Mouse (Mus musculus): ENCODE data around the gene Gpr18. TPM values are rescaled to one million over a fixed set of nuclear protein-coding genes. Genes with fewer than 3 reads are reported as not detected.
A peak's percentile ranks its signal among the peaks of the same experiment; 100 is the strongest.

The Gpr18 gene
- not detected for total RNA-seq (2021)

DNA sequence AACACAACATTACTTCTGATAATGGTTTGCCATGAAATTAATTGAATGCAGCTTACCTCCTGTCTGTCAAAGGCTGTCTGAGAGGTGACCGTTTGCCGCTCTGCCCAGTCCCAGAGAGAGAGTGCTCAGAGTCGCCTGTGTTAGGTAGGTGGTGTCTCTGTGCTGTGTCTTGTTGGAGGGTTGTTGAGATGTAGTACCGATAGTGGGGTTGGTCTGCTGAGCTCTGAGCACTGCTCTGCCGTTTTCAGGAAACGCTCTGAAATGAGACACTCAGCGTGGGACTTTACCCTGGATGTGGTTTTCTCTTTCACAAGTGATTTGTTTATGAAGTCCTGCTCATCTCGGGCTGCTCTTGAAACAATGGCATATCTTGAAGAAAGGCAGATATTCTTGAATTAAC is at the start of gene Gpr18:
Gpr18 (minus strand) TSS at position 161 of the 400 bp plus-strand sequence.
- no peak for DNase-seq

GRCm38 (mm10) chr14:121964990-121965389 is 49.4 kb upstream of the Gpr18 start, which contains the start of gene Gpr183:
Gpr183 (minus strand) TSS chr14:121965195.
- peak; percentile 29 for DNase-seq

DNA sequence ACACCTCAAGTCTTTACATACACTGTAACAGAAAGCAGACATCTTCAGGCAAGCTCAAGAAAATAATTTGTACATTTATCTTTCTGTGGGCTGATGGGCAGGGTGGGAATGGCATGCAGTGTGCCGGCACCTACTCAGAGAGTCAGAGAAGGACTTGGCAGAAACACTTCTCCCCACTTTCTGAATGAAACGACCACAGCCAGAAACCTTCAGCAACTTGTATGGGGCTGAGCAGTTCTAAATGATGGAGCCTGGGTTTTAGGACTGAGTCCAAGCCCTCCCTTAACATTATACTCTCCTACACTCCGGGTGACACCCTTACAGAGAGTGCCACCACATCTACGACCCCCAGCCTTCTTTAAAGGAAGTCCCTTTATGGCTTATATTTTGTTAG is 48.4 kb upstream of the Gpr18 start:
- DNase-seq = no peak

GRCm38 (mm10) chr14:121963251-121963941 is 47.8 kb upstream of the Gpr18 start:
- no peak for DNase-seq

- DNase-seq = no peak
Measured at GRCm38 (mm10) chr14:121962128-121962890, 46.7 kb upstream of the Gpr18 start.

- DNase-seq = no peak
Measured at GRCm38 (mm10) chr14:121961496-121962127, 46.0 kb upstream of the Gpr18 start.

DNA sequence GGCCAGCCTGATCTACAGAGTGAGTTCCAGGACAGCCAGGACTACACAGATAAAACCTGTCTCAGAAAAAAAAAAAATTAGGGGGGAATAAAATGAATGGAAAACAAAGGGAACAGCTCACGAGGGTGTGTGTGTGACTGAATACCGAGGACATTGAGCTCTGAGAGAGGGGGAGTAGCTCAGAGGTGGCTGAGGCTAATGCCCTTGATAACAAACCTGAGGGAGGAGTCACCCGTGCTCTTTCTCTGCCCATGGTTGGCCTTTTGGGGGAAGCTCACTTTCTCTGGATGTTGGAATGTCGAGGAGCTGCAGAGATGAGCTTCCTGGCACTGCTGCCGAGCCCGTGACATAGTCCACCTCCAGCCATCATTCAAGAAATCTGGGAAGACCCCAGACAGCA is 45.4 kb upstream of the Gpr18 start:
- no peak for DNase-seq

DNA sequence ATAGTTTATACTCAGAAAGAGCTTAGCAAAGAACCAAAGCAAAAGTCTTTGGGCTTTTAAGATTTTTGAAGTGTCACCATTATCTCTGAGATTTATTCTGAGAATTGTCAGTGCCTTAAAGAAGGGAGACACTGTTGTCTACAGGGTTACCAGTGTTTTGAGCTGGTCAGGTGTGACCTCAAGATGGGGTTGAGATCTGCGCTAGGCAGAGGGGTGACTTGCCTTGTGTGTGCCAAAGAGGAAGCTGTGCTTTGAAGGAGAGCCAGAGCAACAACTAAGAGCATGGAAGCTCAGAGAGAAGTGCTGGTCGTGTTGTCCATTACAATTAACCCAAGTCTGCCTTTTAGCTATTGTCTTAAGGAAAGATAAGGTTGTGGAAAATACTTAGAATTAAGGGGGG is 45.0 kb upstream of the Gpr18 start:
- DNase-seq = no peak

GRCm38 (mm10) chr14:121960031-121960430 is 44.5 kb upstream of the Gpr18 start:
- DNase-seq = no peak

DNA sequence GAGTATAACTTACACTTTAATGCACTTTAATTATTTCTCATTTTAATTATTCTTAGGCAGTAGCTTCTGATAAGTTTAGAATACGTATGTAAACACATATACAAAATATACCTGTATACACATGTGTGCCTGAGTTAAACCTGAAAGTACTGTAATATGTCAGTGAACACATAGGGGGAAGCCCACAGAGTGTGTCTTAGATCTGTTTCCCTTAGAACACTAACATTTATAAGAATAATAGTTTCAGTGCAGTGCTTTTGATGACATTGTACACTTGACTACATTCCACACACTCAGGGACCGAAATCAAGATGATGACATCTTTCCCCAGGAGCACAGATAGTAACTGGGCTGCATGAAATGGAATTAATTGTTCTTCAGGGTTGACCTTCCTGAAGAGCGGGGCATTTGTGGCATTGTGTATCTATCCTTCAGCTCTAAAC is 44.0 kb upstream of the Gpr18 start:
- DNase-seq = no peak

- no peak for DNase-seq
Measured at GRCm38 (mm10) chr14:121958751-121959537, 43.4 kb upstream of the Gpr18 start.

DNA sequence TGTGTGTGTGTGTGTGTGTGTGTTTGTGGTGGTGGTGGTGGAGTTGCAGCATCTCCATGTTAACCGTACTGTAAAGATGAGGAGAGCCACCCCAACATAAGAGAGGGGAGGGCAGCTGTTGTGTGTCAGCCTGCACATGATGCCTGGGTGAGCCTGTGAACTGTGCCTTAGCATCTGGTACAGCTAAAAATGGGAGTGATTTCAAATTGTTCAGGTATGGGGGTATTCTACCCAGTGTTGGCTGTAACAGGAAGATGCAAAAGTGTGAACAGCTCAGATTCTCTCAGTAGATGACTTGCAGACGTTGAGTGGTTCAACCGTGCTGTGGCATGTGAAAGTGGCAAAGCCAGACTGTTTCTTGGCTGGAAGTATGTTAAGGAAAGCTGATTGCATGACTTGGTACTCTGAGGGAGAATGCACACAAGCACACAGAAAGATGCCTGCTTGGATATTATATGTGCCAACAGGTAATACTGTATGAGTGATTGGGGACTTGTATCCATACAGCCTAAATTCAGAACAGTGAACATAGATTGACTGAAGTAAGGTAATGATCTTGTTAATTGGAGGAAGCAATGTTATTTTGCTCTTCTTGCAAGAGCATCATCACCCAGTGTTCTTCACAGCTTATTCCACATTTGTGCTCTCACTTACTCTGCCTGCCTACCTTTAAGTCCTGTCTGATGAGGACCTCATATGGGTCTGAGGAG is 42.6 kb upstream of the Gpr18 start:
- DNase-seq = no peak

DNA sequence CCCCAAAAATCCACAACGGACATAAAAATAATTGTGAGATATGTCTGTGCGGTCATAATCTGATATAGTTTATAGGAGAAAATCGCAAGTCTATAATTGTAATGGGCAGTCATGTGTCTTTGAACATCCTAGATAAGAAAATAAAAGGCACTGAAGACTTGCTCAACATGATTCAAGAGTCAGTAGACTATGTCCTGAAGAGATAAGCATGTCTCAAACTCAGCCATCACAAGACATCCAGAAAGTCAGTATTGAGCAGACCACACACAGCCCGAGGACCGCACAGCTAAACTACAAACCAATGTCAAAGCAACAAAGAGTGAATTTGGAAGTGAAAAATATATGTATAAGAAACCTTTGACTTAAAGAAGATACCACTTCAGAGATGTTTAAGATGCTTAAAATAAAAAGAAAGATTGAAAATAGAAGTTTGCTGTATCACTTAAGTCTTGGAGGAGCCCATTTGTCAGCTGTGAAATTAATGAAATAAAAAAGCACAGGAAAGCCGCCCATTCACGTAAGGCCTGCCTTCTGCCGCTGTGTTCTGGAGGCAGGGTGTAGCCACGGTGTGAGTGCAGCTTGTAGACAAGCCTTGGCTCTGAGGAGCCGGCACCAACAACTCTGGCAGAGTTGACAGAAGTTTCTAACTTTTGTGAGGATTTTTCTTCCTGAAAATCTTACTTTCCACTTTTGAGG is 41.7 kb upstream of the Gpr18 start:
- no peak for DNase-seq

DNA sequence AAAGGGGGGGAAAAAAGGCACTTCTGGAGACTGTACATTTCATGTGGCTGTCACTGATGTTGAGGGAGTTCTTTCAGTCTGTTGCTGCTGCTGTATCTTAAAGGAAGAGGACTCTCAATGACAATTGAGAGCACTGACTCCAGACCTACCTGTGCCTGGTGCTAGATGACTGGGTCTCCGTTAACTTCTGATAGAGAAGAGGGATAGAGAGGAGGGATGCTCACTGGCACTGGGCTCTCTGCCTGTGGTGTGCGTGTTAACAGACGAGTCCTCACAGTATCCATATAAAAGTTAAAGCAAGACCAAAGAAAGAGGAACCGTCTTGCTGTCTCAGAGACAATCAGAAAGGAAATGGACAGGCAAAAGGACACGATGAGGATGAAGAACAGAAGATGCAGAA is 40.7 kb upstream of the Gpr18 start:
- DNase-seq = no peak

GRCm38 (mm10) chr14:121955176-121955795 is 39.7 kb upstream of the Gpr18 start:
- DNase-seq = no peak

- DNase-seq = no peak
Measured at GRCm38 (mm10) chr14:121954608-121955007, 39.0 kb upstream of the Gpr18 start.

- no peak for DNase-seq
Measured at GRCm38 (mm10) chr14:121954129-121954528, 38.5 kb upstream of the Gpr18 start.

GRCm38 (mm10) chr14:121952046-121952400 is 36.4 kb upstream of the Gpr18 start:
- DNase-seq = no peak

DNA sequence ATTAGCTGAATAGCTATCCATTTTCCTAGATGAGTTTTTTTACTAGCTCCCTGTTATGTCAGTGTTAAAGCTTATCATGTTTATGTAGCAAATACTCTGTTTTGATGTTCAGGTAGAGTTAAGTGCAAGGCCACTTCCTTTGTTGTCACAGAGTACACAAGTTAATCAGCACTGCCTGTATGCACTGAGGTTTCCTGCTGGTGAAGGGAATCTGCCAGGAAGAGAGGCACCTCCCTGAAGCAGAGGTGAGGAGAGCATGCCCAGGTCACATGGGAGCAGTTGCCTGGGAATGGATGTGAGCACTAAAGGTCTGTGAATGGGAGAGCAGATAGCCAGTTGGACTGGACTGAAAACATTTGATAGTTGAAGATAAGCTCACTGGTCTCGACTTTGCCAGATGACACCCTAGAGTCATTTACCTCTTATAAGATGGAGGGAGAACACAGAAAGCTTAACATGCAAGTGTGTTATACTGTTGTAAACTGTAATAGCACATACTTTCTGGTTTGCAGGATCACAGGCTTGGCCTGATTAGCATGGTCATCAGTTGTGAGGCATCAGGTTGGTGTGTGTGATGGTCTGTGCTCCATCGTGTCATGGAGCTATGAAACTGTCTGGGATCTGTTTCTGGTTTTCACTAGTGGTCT is 35.9 kb upstream of the Gpr18 start:
- DNase-seq = peak; percentile 4

DNA sequence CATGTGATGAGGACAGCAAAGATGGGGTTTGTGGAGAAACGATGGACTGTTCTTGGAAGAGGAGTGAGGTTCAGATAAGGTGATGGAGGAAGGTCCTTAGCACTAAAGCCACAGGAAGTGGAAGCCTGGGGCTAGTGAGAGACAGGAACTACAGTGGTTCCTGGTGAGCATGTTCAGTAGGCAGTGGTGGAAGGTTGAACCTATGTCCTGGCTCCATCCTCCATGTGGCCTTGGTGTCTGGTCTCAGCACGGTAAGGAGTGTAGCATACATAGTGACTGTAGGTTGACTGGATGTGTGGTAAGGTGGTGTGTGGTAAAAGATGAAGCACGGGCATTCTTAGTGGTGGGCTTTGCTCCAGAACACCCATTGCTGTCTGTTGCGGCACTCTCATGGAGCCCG is 34.3 kb upstream of the Gpr18 start:
- DNase-seq = no peak
